Mouse (Mus musculus) G1E (cell line): ENCODE data around the gene Med19.

Experiments used
- CTCF ChIP-seq: IDR thresholded peaks from 2 replicates; pipeline ENCODE4 v1.5.1; 2012; ENCODE audit warnings: low read depth, low read length, inconsistent platforms, mixed read lengths
- GATA1 ChIP-seq: IDR thresholded peaks from 2 replicates; pipeline ENCODE4 v1.6.1; 2012; ENCODE audit warnings: borderline replicate concordance, low read length, inconsistent platforms, mixed read lengths
- GATA2 ChIP-seq: IDR thresholded peaks from 2 replicates; pipeline ENCODE4 v1.6.1; 2012; ENCODE audit warnings: low read depth, low read length, inconsistent platforms, borderline replicate concordance
- POLR2AphosphoS5 ChIP-seq: IDR thresholded peaks from 2 replicates; pipeline ENCODE4 v1.6.1; 2012; ENCODE audit warnings: low read depth, low read length, inconsistent platforms; ENCODE audit not compliant: insufficient replicate concordance
- TAL1 ChIP-seq: conservative IDR thresholded peaks from 2 replicates; pipeline ENCODE4 v1.6.1; 2012; ENCODE audit warnings: low read depth, low read length, inconsistent platforms, mixed read lengths

- no peak for TF ChIP-seq CTCF
- no peak for TF ChIP-seq GATA1
- TF ChIP-seq POLR2AphosphoS5: no peak
- TF ChIP-seq GATA2: no peak
- TF ChIP-seq TAL1: no peak
These were observed 58.3 kb downstream of the Med19 start for GRCm38 (mm10) chr2:84736312-84737161.
